In genomic region chr17:12718251-12718650, GRCm38 (mm10) we compare ENCODE assay signal across 13 mouse cellular contexts. TPM values are rescaled to one million over a fixed set of nuclear protein-coding genes. Genes with fewer than 3 reads are reported as not detected.
DNase-seq lines count a peak whose midpoint lies in the region; ATAC-seq lines count a peak whose summit lies in the region.
"Had no signal": no experiment of that assay in that cellular context is flagged by ENCODE, and none has a peak within 500 bp of the region (broad histone marks: within the 10 kb centered on the region; RNA-seq: fewer than 3 reads in every experiment).

No protein-coding gene starts in this region.

- ATAC-seq in frontal cortex, adult (ENCODE audit: low TSS enrichment), result peak; percentile 98
- no peak for ATAC-seq in kidney, embryonic 16.5 days (ENCODE audit: low FRiP score, low TSS enrichment)

- no peaks in the 10 kb centered on the region for H3K27me3 ChIP-seq in kidney, embryonic 16.5 days (ENCODE audit: insufficient read depth, low read length)
- H3K27me3 ChIP-seq: limb, embryonic 12.5 days had no signal

- H3K4me2 ChIP-seq in kidney, embryonic 16.5 days (replicated peaks; ENCODE audit: low read depth, low read length), result no peak overlapping the region
- H3K4me2 ChIP-seq: limb, embryonic 12.5 days had no signal

- H3K27ac ChIP-seq in kidney, embryonic 16.5 days (ENCODE audit: low read length), result peak overlapping the region; percentile 12; the same call in 1 of the 2 replicates
- H3K27ac ChIP-seq: limb, embryonic 12.5 days had no signal

- H3K9ac ChIP-seq in kidney, embryonic 16.5 days (replicated peaks; ENCODE audit: low read length), result no peak overlapping the region

- H3K4me1 ChIP-seq in kidney, embryonic 16.5 days (ENCODE audit: insufficient read depth, low read length), result peaks cover 6% of the 10 kb centered on the region

- H3K4me3 ChIP-seq in kidney, embryonic 16.5 days (ENCODE audit: low read length), result no peak overlapping the region
- H3K4me3 ChIP-seq: limb, embryonic 12.5 days had no signal

- peaks cover 54% of the 10 kb centered on the region for H3K36me3 ChIP-seq in kidney, embryonic 16.5 days (ENCODE audit: insufficient read depth, low read length)

- H3K9me3 ChIP-seq in kidney, embryonic 16.5 days (ENCODE audit: low read length), result no peaks in the 10 kb centered on the region
- H3K9me3 ChIP-seq: limb, embryonic 12.5 days had no signal

- DNase-seq in frontal cortex, postnatal 25 days (ENCODE audit: low spot score in 2 of 2), result no peak
- DNase-seq in kidney, postnatal 10 days, result no peak
- peak; percentile 22 for DNase-seq in NIH3T3 (ENCODE audit: low read depth)
- DNase-seq in cerebellum, postnatal 10 days, result peak; percentile 57 to 63
- DNase-seq in retina, postnatal 1 day, result no peak
- no peak for DNase-seq in testis, postnatal 14 days (ENCODE audit: low spot score)
- DNase-seq: gastrocnemius, postnatal 10 days; kidney, adult 9 months; thymus, adult 2 months had no signal

- 55% methylated on average over 7 of the region's 7 CpGs for WGBS in kidney, embryonic 16.5 days

RNA-seq across cellular contexts. Expression of gene Slc22a1, which starts 42.6 kb away (rescaled TPM):
- polyA plus RNA-seq in kidney, embryonic 16.5 days (2015; fragmentation: Nextera tagmentation; extraction: Ambion mirVana), result 18.2 and 21.0 TPM in 2 replicates
- polyA plus RNA-seq: C2C12; limb, embryonic 12.5 days had no signal

RNA-seq across cellular contexts. Expression of gene Igf2r, which starts 51.2 kb away (rescaled TPM):
- polyA plus RNA-seq in kidney, embryonic 16.5 days (2015; fragmentation: Nextera tagmentation; extraction: Ambion mirVana), result 32.1 and 33.6 TPM in 2 replicates

Comparison
In these comparisons a context has a peak if more than half of its experiments do, and no peak if none do; other contexts are left out.
1. DNase-seq: peak in NIH3T3 (single experiment) and cerebellum, postnatal 10 days (2 of 2); none in frontal cortex, postnatal 25 days (0 of 2), kidney, postnatal 10 days (single experiment), retina, postnatal 1 day (single experiment) and testis, postnatal 14 days (single experiment).